Mouse (Mus musculus): ENCODE data around the gene B4galt5.

B4galt5 gene

DNA sequence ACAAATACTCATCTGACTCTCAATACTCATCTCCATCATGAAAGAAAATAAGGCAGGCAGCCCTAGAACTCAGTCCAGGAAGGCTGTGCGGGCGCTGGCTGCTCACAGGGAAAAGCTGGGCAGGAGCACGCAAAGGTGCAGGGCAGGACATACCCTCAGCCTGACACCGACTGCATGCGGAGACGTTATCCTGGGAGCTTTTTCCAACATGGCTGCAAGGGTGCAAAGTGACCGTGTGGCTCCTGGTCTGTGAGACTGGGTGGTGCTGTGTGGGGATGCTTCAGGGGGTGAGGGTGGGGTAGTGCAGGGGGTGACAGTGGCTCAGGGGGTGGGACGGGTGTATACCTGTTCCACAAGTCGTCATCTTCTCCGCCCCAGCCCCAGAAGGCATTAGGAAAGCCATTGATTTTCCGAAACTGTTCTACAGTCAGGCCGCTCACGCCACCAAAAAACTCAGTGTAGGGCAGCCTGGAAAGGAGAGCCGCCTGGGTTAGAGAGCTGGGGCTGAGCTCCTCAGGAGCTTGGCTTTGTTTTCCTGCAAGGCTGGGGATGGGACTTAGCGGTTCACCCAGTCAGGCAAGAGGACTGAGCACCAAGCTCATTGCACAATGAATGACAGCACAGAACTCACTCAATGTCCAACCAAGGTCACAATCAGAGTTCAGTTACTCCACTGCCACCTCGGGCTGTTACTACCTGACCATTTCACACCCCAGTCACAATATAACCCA lies 44.2 kb downstream of the B4galt5 start:
- DNase-seq (ENCODE audit: low spot score in 2 of 2) = peak in 1 of 2 experiments; percentile 9

DNA sequence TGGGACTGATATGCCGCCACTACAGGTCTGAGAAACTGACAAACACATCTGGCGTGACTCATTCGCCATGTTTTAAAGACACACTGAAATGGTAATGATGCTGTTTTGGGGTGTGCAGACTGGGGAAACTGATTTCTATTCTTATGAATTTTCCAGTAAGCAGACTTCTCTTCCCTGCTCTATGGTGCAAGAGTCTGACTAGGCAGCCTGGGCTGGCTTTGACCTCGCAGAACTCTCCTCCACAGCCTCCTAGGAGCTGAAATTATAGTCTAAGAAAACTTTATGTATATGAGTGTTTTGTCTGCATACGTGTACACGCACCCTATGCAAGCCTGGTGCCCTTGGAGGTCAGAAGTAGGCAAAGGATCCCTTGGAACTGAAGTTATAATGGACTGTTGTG lies 45.2 kb downstream of the B4galt5 start:
- DNase-seq (ENCODE audit: low spot score in 2 of 2) = peak in 1 of 2 experiments; percentile 5

DNA sequence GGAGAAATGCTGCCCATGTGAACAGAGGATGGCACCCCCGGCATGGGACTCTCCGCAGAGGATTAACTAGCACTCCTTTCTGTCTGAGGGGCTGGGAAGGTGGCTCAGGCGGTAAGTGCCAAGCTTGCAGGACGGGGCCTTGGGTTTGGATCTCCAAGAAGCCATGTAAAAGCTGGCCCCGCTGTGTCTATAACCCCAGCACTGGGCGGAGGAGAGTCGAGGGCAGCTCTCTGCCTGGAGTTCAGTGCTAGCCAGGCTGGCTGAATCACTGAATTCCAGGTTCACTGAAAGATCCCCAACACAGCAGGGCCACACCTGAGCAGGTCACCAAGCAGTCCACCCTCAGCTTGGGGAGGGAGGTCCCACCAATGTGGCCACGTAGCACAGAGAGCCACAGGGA lies 45.8 kb downstream of the B4galt5 start:
- no peak for DNase-seq (ENCODE audit: low spot score in 2 of 2)

DNA sequence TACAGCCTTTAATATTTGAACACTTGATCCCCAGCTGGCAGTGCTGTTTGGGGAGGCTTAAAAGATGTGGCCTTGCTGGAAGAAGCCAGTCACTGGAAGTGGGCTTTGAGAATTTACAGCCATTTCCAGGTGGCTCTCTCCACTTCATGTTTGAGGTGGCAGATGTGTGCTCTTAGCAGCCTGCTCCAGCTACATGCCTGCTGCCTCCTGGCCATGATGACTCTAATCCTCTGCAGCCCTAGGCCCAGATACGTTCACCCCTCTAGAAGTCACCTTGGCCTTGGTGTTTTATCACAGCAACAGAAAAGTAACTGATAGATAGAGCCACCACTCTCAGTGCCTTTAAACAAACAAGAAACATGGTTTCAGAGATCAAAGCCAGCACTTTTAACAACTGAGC lies 46.3 kb downstream of the B4galt5 start:
- peak in 1 of 2 experiments; percentile 2 for DNase-seq (ENCODE audit: low spot score in 2 of 2)

DNA sequence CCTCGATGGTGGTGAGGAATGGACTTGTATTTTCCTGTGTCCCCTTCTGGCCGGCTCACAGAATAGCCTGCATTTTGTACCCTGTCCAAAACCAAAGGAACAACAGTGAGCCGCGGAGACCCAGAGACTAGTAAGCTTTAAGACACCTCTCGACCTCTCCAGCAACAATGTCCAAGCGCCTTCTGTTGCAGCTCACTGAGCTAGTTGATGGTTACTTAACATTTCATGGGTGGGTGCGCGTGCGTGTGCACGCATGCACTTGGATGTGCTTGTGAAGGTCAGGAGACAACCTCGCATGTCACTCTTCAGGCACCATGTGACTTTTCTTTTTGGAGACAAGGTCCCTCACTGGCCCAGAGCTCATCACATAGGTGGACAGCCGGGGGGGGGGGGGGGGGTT lies 47.0 kb downstream of the B4galt5 start:
- peak in 1 of 2 experiments; percentile 5 for DNase-seq (ENCODE audit: low spot score in 2 of 2)

DNA sequence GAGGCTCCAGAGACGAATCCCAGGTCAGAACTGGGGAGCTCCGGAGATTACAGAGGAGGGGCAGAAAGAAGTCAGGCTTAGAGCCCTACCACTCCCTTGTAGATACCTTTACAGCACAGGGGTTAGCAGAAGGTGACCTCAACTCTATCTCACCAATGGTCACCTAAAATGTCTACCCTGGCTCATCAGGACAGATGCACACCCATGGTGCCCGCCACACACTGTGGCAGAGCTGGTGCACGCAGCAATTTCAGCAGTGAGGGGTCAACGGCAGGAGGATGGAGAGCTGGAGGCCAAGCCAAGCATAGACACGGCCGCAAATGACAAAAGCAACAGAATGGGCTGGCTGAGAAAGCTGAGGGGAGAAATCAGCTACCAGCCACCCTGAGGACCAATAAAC lies 47.4 kb downstream of the B4galt5 start:
- peak in 1 of 2 experiments; percentile 7 for DNase-seq (ENCODE audit: low spot score in 2 of 2)

DNA sequence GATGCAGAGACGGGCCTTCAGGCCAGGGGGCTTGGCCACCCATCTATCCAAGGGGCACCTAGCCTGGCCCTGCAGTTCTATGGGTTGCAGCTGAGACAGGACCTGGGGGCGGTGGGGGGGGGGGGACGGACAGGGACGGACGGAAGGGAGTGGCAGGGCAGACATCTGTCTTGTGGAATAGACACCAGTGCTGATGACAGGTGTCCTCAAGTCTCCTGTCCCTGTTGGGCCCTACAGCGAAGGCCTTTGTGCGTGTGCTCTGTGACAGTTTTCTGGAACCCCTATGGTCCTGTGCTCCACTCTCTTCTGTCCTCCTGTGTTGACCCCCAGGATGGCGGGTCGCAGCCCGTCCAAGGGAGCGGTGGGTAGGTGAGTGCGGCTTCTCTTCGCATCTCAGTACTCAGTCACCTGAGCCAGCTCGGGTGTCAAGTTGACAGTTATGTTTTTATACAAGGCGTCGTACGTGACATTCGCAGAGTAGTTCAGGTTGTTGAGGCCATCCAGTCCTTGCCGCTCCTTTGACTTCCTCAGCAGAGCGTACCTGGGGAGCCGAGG lies 48.0 kb downstream of the B4galt5 start:
- DNase-seq (ENCODE audit: low spot score in 2 of 2) = peak in 1 of 2 experiments; percentile 8

DNA sequence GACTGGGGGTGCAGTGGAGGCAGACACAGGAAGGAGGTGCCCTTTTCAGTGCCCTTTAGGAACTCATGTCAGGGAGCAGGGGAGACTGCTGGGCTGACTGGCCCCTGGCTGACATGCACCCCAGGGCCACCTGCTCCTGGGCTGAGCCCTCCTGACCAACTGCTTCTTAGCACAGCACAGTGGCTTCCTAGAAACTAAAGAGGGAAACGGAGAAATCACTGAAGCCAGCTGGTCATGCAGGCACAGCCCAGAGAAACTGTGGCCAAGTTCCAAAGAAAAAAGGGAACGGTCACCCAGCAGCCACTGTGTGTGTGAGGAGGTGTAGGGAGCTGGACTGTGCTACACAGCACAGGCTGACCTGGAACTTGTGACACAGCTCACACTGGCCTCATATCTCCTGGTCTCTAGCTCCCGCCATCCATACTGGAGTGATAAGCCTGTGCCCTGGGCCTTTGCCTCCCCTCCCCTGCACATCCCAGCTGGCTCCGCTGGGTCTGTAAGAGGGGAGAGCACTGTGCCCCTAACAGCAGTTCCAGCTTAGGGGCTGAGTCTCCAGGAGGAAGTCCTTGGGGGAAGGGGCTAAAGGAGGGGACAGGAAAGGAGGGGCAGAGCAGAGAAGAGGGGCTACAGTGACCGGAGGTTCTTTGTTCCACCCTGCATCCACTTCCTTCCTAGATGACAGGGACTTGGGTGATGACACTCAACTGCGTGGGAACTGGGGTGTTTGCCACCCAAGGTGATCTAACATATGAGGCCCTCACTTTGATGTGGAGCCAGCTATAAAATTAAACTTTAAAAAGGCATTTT lies 48.9 kb downstream of the B4galt5 start:
- peak in 1 of 2 experiments; percentile 10 for DNase-seq (ENCODE audit: low spot score in 2 of 2)

DNA sequence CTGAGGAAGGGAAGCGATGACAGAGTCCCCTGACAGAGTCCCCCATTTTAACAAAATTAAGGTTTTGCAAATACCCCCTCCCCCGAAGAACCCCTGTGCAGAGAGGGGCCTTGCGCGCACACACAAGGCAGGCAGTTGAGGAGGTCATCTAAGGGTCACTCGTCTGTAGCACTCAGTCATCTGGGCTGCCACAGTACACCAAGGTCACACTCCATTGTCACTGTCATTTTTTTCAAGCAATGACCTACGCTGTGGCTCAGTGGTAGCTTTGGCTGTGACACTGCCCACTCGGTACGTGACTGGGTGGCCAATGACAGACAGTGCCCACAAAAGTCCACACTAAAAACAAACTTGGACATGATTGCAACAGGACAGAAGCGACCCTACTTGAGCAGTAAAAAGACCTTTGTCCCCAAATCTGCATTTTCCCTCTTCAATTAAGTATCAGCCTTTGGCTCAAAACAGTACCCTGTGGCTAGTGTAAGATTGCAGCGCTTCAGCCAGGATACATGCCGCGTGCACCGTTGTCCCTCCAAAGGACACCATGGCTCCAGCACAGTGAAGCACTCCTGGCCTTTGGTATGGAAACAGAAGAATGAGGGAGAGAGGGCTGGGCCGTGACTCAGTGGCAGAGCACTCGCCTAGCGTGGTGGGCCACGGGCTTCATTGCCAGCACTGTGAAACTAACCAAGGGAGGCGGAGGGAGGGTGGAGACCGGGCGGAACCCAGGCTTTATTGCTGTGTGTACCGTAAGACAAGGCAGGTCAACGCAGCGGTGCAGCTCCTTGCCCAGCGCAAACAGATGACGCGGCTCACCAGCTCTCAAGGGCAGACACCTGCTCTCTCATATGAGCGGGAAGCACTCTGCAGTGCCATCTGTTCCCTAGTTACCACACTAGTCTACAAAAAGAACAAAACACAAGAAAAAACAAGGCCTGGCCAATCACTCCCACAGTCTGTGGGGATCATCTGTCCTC lies 50.0 kb downstream of the B4galt5 start:
- peak in 1 of 2 experiments; percentile 12 for DNase-seq (ENCODE audit: low spot score in 2 of 2)

DNA sequence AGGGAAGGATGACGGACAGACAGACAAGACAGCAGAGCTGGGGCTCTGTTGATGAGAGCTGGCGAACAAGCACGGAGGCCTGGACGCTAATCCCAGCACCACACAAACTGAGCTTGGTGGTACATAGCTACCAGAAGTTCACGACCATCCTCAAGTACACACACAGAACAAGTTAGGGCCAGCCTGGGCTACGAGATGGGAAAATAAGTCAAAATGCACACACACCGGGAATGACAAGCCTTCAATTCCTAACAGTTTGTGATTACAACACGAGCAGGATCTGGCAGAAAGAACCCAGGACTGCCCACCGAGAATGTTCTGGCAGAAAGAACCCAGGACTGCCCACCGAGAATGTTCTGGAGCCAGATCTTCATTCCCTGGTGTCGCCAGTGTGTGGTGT lies 51.0 kb downstream of the B4galt5 start:
- DNase-seq (ENCODE audit: low spot score in 2 of 2) = peak in 1 of 2 experiments; percentile 7

DNA sequence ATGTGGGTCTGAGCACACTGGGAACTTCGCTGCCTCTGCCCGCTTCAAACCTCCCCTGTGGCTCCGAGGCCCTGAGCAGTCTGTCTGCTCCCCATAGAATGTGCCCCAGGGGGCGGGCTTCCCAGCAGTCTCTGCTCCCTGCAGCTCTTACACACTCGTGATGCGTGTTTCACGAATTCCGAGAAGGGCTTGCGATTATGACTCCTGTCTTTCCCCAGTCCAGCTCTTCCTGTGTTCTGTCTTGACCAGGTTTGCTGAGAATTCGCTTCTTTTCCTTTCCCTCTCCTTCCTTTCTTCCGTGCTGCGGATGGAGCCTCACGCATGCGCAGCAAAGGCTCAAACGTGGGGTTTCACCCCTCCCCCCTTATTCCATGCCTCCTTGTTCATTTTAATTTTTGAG lies 54.1 kb downstream of the B4galt5 start:
- peak in 1 of 2 experiments; percentile 19 for DNase-seq (ENCODE audit: low spot score in 2 of 2)

DNA sequence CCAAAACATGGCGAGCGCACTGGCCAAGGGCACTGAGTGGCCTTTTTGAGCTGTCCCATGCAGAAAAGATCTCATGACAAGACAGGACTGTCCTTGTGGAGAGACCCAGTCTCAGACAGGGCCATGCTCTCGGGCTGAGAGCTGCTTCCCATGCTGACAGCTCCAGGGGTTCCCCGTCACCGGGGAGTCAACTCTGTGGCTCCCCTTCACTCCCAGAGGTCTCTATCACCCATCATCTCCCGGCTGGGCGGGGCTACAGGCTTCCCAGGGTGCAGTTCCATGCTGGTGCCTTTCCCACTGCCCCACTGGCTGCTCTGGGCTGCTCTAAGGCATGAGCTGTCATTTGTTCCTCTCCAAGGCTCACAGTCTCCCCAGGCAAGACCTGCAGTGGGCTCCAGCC lies 54.8 kb downstream of the B4galt5 start:
- peak in 1 of 2 experiments; percentile 19 for DNase-seq (ENCODE audit: low spot score in 2 of 2)

DNA sequence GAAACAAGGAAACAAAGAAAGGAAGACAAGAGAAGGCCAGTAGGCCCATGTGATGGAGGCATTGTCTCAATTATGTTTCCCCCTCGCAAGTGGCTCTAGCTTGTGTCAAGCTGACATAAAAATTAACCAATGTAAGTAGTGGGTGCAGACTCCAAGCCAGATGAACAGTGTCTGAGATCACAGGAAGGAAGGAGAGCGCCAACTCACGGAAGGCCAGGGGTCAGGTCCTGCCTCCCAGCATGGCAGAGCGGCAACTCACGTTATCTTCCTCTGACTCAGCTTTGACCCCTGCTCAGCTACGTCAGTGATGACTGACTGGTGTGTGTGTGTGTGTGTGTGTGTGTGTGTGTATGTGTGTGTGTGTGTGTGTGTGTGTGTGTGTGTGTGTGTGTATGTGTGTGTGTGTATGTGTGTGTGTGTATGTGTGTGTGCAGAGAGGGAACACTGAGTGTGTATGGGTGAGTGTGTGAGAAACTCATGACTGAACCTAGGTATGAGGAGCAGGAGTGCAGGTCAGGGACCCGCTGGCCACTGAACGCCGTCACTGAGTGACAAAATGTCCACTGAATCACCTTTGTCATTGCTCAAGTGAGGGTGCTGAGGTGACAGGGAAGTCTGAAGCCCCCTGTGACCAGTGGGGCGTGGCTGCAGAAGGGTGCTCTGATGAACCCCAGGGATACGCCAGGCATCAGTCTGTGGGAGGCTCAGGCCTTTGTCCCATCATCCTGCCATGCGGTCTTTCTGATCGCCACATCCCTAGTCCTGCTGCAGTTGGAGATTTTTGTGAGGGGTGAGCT lies 55.5 kb downstream of the B4galt5 start:
- DNase-seq (ENCODE audit: low spot score in 2 of 2) = peak in 1 of 2 experiments; percentile 16

DNA sequence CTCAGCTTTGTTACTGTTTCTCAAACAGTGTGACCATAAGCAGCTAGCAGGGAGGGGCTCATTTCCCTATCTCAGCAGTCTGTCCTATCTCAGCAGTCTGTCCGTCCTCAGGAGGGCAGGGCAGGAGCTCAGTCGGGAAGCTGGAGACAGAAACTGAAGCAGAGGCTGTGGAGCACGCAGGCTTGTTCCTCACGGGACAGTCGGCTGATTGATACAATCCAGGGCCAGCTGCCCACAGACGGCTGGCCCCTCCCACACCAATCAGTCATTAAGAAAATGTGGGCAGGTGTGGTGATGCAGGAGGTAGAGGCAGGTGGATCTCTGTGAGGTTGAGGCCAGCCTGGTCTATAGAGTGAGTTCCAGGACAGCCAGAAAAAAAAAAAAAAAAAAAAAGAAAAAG lies 56.1 kb downstream of the B4galt5 start:
- peak in 1 of 2 experiments; percentile 15 for DNase-seq (ENCODE audit: low spot score in 2 of 2)

DNA sequence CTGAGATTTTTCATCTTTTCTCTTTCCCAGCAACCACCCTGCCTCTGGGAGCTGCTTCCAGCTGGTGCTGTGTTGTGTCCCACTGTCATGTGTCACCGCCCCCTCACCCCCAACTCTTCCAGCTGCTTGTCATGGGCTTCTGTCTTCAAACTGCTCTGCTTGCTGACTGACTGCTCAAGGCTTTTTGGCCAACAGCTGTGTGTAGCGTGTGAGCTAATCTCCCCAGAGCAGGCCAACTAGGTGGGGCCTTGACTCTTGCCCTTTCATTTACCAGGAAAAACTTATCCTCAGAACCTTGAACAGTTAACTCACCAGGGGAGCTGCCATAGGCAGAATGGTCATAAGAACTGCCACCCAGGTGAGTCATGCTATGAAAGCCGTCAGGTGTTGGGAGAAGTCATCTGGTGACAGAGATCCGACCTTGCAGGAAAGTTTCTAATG lies 56.8 kb downstream of the B4galt5 start:
- peak in 1 of 2 experiments; percentile 12 for DNase-seq (ENCODE audit: low spot score in 2 of 2)

DNA sequence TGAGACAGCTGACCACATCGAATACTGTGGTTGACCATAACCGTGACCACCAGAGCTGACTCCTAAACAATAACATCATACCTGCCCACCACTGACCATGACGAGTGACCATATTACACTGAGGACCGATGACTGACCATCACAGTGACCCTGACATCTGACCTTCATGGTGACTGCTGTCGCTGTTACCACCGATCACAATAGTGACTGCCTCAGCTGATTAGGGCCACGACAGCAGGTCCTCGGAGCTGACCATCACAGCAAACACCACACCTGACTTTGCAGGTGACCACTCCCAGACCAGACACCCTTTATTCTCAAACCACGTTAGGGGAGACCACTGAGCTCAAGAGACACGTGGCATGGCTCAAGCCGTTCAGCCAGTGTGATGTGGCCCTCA lies 57.3 kb downstream of the B4galt5 start:
- DNase-seq (ENCODE audit: low spot score in 2 of 2) = no peak

DNA sequence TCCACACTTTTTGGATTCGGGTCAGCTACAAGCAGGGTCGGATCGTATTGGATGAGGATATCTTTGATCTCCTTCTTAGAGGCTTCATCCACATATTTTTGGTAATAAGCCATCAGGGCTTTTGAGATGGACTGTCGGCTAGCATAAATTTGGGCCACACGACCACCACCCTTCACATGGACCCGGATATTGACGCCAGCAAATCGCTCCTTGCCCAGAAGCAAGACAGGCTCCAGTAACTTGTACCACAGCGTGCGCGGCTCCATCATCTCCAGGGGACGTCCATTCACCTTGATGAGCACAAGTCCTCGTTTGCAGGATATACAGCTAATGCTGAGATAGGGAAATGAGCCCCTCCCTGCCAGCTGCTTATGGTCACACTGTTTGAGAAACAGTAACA lies 67.5 kb downstream of the B4galt5 start:
- peak in 1 of 2 experiments; percentile 11 for DNase-seq (ENCODE audit: low spot score in 2 of 2)

DNA sequence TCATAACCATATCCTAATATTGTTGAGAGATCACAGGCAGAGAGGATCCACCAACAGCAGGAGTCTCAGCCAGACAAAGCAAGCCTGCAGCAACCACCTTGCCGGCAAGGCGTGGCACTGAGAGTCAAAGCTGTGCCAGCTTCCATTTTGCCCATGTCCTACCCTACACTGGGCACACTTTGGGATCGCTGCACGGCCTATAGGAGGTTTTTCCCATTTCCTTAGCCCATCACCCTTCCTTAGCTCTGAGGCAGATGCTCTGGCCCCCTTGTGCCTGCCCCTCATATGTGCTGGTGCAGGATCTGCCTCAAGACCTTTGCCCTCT lies 68.0 kb downstream of the B4galt5 start:
- no peak for DNase-seq (ENCODE audit: low spot score in 2 of 2)

DNA sequence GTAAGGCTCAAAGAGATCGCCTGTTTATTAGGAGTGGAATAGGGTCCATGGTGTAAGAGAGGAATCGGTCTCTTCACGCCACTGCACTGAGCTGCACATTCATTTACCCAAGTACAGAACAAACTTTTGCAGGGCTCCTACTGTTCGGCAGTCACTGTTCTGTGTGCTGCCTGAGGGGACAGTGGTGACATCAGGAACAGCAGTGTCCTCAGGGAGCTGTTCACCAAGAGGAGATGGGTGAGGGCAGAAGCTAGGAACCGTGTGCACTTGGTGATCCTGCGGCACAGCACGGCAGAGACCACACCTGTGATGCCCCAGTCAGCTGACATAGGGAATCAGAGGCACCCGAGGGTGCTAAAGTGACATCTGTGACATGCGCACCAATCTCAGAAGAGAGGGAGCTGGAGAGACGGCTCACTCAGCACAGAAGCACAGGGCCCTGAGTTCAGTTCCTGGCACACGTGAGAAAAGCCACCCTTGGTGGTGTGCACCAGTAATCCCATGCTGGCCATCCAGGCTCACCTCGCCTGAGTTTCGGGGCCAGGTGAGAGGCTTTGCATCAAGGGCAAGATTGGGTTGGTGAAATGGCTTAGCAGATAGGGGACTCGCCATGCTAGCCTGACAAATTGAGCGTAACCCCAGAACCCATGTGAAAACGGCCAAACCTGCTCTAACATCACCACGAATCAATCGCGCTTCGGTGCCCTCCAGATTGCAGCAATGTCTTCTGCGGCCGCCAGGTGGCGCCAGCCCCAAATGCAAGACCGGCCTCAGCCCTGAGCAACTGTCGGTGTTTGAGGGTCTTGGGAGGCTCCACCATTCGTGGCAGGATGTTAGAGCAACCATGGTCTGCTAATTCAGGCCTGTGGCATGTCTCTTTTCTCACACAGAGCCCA lies 68.6 kb downstream of the B4galt5 start:
- peak; percentile 72 to 82 for DNase-seq (ENCODE audit: low spot score in 2 of 2)
